Mouse (Mus musculus): ENCODE results near the gene Gm10721.
"Not testable (repeated sequence)": the region's sequence is repeated elsewhere in the genome, so short reads cannot be mapped to it uniquely, and the experiment has no call there.

The Gm10721 gene

DNA sequence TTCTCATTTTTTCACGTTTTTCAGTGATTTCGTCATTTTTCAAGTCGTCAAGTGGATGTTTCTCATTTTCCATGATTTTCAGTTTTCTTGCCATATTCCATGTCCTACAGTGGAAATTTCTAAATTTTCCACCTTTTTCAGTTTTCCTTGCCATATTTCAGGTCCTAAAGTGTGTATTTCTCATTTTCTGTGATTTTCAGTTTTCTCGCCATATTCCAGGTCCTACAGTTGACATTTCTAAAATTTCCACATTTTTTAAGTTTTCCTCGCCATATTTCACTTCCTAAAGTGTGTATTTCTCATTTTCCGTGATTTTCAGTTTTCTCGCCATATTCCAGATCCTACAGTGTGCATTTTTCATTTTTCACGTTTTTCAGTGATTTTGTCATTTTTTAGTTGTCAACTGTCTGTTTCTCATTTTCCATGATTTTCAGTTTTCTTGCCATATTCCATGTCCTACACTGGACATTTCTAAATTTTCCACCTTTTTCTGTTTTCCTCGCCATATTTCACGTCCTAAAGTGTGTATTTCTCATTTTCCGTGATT lies at the start of gene Gm10721:
Gene Gm10721 (plus strand): TSS at position 408 of the 547 bp plus-strand sequence.
- DNase-seq (ENCODE audit: low spot score in 2 of 2), result not testable (repeated sequence)

DNA sequence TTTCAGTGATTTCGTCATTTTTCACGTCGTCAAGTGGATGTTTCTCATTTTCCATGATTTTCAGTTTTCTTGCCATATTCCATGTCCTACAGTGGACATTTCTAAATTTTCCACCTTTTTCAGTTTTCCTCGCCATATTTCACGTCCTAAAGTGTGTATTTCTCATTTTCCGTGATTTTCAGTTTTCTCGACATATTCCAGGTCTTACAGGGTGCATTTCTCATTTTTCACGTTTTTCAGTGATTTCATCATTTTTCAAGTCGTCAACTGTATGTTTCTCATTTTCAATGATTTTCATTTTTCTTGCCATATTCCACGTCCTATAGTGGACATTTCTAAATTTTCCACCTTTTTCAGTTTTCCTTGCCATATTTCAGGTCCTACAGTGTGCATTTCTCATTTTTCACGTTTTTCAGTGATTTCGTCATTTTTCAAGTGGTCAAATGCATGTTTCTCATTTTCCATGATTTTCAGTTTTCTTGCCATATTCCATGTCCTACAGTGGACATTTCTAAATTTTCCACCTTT lies 12.4 kb upstream of the Gm10721 start, which contains the start of gene Gm10722:
Gene Gm10722 (plus strand): TSS at position 478 of the 528 bp plus-strand sequence.
- peak in 1 of 2 experiments; percentile 25 for DNase-seq (ENCODE audit: low spot score in 2 of 2)

DNA sequence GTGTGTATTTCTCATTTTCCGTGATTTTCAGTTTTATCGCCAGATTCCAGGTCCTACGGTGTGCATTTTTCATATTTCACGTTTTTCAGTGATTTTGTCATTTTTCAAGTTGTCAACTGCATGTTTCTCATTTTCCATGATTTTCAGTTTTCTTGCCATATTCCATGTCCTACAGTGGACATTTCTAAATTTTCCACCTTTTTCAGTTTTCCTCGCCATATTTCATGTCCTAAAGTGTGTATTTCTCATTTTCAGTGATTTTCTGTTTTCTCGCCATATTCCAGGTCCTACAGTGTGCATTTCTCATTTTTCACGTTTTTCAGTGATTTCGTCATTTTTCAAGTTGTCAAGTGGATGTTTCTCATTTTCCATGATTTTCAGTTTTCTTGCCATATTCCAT lies 11.9 kb upstream of the Gm10721 start:
- peak in 1 of 2 experiments; percentile 26 for DNase-seq (ENCODE audit: low spot score in 2 of 2)

DNA sequence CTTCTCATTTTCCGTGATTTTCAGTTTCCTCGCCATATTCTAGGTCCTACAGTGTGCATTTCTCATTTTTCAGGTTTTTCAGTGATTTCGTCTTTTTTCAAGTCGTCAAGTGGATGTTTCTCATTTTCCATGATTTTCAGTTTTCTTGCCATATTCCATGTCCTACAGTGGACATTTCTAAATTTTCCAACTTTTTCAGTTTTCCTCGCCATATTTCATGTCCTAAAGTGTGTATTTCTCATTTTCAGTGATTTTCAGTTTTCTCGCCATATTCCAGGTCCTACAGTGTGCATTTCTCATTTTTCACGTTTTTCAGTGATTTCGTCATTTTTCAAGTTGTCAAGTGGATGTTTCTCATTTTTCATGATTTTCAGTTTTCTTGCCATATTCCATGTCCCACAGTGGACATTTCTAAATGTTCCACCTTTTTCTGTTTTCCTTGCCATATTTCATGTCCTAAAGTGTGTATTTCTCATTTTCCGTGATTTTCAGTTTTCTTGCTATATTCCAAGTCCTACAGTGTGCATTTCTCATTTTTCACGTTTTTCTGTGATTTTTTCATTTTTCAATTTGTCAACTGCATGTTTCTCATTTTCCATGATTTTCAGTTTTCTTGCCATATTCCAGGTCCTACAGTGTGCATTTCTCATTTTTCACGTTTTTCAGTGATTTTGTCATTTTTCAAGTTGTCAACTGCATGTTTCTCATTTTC lies 10.8 kb upstream of the Gm10721 start:
- DNase-seq (ENCODE audit: low spot score in 2 of 2), result peak; percentile 98 to 99

DNA sequence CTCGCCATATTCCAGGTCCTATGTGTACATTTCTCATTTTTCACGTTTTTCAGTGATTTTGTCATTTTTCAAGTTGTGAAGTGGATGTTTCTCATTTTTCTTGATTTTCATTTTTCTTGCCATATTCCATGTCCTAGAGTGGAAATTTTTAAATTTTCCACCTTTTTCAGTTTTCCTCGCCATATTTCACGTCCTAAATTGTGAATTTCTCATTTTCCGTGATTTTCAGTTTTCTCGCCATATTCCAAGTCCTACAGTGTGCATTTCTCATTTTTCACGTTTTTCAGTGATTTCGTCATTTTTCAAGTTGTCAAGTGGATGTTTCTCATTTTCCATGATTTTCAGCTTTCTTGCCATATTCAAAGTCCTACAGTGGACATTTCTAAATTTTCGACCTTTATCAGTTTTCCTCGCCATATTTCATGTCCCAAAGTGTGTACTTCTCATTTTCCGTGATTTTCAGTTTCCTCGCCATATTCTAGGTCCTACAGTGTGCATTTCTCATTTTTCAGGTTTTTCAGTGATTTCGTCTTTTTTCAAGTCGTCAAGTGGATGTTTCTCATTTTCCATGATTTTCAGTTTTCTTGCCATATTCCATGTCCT lies 10.0 kb upstream of the Gm10721 start, which contains the start of gene Gm11168:
Gene Gm11168 (plus strand): TSS at position 553 of the 603 bp plus-strand sequence.
- DNase-seq (ENCODE audit: low spot score in 2 of 2), result not testable (repeated sequence)

DNA sequence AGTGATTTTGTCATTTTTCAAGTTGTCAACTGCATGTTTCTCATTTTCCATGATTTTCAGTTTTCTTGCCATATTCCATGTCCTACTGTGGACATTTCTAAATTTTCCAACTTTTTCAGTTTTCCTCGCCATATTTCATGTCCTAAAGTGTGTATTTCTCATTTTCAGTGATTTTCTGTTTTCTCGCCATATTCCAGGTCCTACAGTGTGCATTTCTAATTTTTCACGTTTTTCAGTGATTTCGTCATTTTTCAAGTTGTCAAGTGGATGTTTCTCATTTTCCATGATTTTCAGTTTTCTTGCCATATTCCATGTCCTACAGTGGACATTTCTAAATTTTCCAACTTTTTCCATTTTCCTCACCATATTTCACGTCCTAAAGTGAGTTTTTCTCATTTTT lies 6.8 kb upstream of the Gm10721 start:
- DNase-seq (ENCODE audit: low spot score in 2 of 2), result not testable (repeated sequence)

DNA sequence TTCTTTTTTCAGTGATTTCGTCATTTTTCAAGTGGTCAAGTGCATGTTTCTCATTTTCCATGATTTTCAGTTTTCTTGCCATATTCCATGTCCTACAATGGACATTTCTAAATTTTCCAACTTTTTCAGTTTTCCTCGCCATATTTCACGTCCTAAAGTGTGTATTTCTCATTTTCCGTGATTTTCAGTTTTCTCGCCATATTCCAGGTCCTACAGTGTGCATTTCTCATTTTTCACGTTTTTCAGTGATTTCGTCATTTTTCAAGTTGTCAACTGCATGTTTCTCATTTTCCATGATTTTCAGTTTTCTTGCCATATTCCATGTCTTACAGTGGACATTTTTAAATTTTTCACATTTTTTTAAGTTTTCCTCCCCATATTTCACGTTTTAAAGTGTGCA lies 6.3 kb upstream of the Gm10721 start:
- peak; percentile 86 to 95 for DNase-seq (ENCODE audit: low spot score in 2 of 2)

DNA sequence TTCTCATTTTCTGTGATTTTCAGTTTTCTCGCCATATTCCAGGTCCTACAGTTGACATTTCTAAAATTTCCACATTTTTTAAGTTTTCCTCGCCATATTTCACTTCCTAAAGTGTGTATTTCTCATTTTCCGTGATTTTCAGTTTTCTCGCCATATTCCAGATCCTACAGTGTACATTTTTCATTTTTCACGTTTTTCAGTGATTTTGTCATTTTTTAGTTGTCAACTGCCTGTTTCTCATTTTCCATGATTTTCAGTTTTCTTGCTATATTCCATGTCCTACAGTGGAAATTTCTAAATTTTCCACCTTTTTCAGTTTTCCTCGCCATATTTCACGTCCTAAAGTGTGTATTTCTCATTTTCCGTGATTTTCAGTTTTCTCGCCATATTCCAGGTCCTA lies 5.7 kb upstream of the Gm10721 start:
- DNase-seq (ENCODE audit: low spot score in 2 of 2), result not testable (repeated sequence)

DNA sequence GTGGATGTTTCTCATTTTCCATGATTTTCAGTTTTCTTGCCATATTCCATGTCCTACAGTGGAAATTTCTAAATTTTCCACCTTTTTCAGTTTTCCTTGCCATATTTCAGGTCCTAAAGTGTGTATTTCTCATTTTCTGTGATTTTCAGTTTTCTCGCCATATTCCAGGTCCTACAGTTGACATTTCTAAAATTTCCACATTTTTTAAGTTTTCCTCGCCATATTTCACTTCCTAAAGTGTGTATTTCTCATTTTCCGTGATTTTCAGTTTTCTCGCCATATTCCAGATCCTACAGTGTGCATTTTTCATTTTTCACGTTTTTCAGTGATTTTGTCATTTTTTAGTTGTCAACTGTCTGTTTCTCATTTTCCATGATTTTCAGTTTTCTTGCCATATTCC lies 3.6 kb upstream of the Gm10721 start:
- DNase-seq (ENCODE audit: low spot score in 2 of 2), result not testable (repeated sequence)

DNA sequence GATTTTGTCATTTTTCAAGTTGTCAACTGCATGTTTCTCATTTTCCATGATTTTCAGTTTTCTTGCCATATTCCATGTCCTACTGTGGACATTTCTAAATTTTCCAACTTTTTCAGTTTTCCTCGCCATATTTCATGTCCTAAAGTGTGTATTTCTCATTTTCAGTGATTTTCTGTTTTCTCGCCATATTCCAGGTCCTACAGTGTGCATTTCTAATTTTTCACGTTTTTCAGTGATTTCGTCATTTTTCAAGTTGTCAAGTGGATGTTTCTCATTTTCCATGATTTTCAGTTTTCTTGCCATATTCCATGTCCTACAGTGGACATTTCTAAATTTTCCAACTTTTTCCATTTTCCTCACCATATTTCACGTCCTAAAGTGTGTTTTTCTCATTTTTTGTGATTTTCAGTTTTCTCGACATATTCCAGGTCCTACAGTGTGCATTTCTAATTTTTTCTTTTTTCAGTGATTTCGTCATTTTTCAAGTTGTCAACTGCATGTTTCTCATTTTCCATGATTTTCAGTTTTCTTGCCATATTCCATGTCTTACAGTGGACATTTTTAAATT lies 802 bp upstream of the Gm10721 start:
- DNase-seq (ENCODE audit: low spot score in 2 of 2), result not testable (repeated sequence)

DNA sequence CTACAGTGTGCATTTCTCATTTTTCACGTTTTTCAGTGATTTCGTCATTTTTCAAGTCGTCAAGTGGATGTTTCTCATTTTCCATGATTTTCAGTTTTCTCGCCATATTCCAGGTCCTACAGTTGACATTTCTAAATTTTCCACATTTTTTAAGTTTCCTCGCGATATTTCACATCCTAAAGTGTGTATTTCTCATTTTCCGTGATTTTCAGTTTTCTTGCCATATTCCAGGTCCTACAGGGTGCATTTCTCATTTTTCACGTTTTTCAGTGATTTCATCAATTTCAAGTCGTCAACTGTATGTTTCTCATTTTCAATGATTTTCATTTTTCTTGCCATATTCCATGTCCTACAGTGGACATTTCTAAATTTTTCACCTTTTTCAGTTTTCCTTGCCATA lies 2.4 kb downstream of the Gm10721 start, which contains the start of gene Gm10720:
Gene Gm10720 (plus strand): TSS at position 301 of the 400 bp plus-strand sequence.
- DNase-seq (ENCODE audit: low spot score in 2 of 2), result not testable (repeated sequence)

DNA sequence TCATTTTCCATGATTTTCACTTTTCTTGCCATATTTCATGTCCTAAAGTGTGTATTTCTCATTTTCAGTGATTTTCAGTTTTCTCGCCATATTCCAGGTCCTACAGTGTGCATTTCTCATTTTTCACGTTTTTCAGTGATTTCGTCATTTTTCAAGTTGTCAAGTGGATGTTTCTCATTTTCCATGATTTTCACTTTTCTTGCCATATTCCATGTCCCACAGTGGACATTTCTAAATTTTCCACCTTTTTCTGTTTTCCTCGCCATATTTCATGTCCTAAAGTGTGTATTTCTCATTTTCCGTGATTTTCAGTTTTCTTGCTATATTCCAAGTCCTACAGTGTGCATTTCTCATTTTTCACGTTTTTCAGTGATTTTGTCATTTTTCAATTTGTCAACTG lies 3.0 kb downstream of the Gm10721 start:
- peak in 1 of 2 experiments; percentile 16 for DNase-seq (ENCODE audit: low spot score in 2 of 2)

DNA sequence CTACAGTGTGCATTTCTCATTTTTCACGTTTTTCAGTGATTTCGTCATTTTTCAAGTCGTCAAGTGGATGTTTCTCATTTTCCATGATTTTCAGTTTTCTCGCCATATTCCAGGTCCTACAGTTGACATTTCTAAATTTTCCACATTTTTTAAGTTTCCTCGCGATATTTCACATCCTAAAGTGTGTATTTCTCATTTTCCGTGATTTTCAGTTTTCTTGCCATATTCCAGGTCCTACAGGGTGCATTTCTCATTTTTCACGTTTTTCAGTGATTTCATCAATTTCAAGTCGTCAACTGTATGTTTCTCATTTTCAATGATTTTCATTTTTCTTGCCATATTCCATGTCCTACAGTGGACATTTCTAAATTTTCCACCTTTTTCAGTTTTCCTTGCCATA lies 4.2 kb downstream of the Gm10721 start, which contains the start of gene Gm10719:
Gene Gm10719 (plus strand): TSS at position 301 of the 400 bp plus-strand sequence.
- not testable (repeated sequence) for DNase-seq (ENCODE audit: low spot score in 2 of 2)

DNA sequence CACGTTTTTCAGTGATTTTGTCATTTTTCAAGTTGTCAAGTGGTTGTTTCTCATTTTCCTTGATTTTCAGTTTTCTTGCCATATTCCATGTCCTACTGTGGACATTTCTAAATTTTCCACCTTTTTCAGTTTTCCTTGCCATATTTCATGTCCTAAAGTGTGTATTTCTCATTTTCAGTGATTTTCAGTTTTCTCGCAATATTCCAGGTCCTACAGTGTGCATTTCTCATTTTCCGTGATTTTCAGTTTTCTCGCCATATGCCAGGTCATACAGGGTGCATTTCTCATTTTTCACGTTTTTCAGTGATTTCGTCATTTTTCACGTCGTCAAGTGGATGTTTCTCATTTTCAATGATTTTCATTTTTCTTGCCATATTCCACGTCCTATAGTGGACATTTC lies 6.0 kb downstream of the Gm10721 start:
- peak; percentile 88 to 89 for DNase-seq (ENCODE audit: low spot score in 2 of 2)

DNA sequence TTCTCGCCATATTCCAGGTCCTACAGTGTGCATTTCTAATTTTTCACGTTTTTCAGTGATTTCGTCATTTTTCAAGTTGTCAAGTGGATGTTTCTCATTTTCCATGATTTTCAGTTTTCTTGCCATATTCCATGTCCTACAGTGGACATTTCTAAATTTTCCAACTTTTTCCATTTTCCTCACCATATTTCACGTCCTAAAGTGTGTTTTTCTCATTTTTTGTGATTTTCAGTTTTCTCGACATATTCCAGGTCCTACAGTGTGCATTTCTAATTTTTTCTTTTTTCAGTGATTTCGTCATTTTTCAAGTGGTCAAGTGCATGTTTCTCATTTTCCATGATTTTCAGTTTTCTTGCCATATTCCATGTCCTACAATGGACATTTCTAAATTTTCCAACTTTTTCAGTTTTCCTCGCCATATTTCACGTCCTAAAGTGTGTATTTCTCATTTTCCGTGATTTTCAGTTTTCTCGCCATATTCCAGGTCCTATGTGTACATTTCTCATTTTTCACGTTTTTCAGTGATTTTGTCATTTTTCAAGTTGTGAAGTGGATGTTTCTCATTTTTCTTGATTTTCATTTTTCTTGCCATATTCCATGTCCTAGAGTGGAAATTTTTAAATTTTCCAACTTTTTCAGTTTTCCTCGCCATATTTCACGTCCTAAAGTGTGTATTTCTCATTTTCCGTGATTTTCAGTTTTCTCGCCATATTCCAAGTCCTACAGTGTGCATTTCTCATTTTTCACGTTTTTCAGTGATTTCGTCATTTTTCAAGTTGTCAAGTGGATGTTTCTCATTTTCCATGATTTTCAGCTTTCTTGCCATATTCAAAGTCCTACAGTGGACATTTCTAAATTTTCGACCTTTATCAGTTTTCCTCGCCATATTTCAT lies 7.1 kb downstream of the Gm10721 start:
- peak; percentile 76 to 85 for DNase-seq (ENCODE audit: low spot score in 2 of 2)

DNA sequence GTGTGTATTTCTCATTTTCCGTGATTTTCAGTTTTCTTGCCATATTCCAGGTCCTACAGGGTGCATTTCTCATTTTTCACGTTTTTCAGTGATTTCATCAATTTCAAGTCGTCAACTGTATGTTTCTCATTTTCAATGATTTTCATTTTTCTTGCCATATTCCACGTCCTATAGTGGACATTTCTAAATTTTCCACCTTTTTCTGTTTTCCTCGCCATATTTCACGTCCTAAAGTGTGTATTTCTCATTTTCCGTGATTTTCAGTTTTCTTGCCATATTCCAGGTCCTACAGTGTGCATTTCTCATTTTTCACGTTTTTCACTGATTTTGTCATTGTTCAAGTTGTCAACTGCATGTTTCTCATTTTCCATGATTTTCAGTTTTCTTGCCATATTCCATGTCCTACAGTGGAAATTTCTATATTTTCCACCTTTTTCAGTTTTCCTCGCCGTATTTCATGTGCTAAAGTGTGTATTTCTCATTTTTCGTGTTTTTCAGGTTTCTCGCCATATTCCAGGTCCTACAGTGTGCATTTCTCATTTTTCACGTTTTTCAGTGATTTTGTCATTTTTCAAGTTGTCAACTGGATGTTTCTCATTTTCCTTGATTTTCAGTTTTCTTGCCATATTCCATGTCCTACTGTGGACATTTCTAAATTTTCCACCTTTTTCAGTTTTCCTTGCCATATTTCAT lies 9.5 kb downstream of the Gm10721 start:
- peak; percentile 65 to 72 for DNase-seq (ENCODE audit: low spot score in 2 of 2)

DNA sequence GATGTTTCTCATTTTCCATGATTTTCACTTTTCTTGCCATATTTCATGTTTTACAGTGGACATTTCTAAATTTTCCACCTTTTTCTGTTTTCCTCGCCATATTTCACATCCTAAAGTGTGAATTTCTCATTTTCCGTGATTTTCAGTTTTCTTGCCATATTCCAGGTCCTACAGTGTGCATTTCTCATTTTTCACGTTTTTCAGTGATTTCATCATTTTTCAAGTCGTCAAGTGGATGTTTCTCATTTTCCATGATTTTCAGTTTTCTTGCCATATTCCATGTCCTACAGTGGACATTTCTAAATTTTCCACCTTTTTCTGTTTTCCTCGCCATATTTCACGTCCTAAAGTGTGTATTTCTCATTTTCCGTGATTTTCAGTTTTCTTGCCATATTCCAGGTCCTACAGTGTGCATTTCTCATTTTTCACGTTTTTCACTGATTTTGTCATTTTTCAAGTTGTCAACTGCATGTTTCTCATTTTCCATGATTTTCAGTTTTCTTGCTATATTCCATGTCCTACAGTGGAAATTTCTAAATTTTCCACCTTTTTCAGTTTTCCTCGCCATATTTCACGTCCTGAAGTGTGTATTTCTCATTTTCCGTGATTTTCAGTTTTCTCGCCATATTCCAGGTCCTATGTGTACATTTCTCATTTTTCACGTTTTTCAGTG lies 10.5 kb downstream of the Gm10721 start, which contains the start of gene Gm10718:
Gene Gm10718 (plus strand): TSS at position 236 of the 673 bp plus-strand sequence.
- DNase-seq (ENCODE audit: low spot score in 2 of 2), result peak; percentile 19 to 26

DNA sequence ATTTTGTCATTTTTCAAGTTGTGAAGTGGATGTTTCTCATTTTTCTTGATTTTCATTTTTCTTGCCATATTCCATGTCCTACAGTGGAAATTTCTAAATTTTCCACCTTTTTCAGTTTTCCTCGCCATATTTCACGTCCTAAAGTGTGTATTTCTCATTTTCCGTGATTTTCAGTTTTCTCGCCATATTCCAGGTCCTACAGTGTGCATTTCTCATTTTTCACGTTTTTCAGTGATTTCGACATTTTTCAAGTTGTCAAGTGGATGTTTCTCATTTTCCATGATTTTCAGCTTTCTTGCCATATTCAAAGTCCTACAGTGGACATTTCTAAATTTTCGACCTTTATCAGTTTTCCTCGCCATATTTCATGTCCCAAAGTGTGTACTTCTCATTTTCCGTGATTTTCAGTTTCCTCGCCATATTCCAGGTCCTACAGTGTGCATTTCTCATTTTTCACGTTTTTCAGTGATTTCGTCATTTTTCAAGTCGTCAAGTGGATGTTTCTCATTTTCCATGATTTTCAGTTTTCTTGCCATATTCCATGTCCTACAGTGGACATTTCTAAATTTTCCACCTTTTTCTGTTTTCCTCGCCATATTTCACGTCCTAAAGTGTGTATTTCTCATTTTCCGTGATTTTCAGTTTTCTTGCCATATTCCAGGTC lies 11.2 kb downstream of the Gm10721 start:
- peak; percentile 62 to 83 for DNase-seq (ENCODE audit: low spot score in 2 of 2)

DNA sequence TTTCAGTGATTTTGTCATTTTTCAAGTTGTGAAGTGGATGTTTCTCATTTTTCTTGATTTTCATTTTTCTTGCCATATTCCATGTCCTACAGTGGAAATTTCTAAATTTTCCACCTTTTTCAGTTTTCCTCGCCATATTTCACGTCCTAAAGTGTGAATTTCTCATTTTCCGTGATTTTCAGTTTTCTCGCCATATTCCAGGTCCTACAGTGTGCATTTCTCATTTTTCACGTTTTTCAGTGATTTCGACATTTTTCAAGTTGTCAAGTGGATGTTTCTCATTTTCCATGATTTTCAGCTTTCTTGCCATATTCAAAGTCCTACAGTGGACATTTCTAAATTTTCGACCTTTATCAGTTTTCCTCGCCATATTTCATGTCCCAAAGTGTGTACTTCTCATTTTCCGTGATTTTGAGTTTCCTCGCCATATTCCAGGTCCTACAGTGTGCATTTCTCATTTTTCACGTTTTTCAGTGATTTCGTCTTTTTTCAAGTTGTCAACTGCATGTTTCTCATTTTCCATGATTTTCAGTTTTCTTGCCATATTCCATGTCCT lies 12.1 kb downstream of the Gm10721 start, which contains the start of gene Gm10717:
Gene Gm10717 (plus strand): TSS at position 506 of the 556 bp plus-strand sequence.
- DNase-seq (ENCODE audit: low spot score in 2 of 2), result peak; percentile 45 to 58
